Mouse (Mus musculus): ENCODE measurements at regions not wholly inside any gene's neighbourhood (a gene's known extent, or its start where the extent isn't known, plus 50 kb on each side); places are given as distances from the start of the nearest gene placed in this dataset.

- no peak for DNase-seq (ENCODE audit: extremely low spot score in 1 of 2, low spot score in 1 of 2)
These were observed 686.9 kb downstream of the Dhx35 start for GRCm38 (mm10) chr2:159481399-159482080.

GRCm38 (mm10) chr2:159491090-159491489 is 696.5 kb downstream of the Dhx35 start:
- DNase-seq (ENCODE audit: extremely low spot score in 1 of 2, low spot score in 1 of 2), result no peak

GRCm38 (mm10) chr2:159498691-159499090 is 704.1 kb downstream of the Dhx35 start:
- no peak for DNase-seq (ENCODE audit: extremely low spot score in 1 of 2, low spot score in 1 of 2)

GRCm38 (mm10) chr2:159501039-159501438 is 706.4 kb downstream of the Dhx35 start:
- no peak for DNase-seq (ENCODE audit: extremely low spot score in 1 of 2, low spot score in 1 of 2)

GRCm38 (mm10) chr2:159519066-159519465 is 724.5 kb downstream of the Dhx35 start:
- no peak for DNase-seq (ENCODE audit: extremely low spot score in 1 of 2, low spot score in 1 of 2)

- no peak for DNase-seq (ENCODE audit: extremely low spot score in 1 of 2, low spot score in 1 of 2)
These were observed 729.1 kb downstream of the Dhx35 start for GRCm38 (mm10) chr2:159523739-159524138.

GRCm38 (mm10) chr2:159534951-159535350 is 740.3 kb downstream of the Dhx35 start:
- peak in 1 of 2 experiments; percentile 7 for DNase-seq (ENCODE audit: extremely low spot score in 1 of 2, low spot score in 1 of 2)

GRCm38 (mm10) chr2:159539261-159539660 is 744.7 kb downstream of the Dhx35 start:
- DNase-seq (ENCODE audit: extremely low spot score in 1 of 2, low spot score in 1 of 2), result no peak

GRCm38 (mm10) chr2:159557567-159557966 is 763.0 kb downstream of the Dhx35 start:
- DNase-seq (ENCODE audit: extremely low spot score in 1 of 2, low spot score in 1 of 2), result no peak

- no peak for DNase-seq (ENCODE audit: extremely low spot score in 1 of 2, low spot score in 1 of 2)
These were observed 768.7 kb downstream of the Gm826 start for GRCm38 (mm10) chr2:159565255-159565654.

GRCm38 (mm10) chr2:159565921-159566320 is 768.0 kb downstream of the Gm826 start:
- DNase-seq (ENCODE audit: extremely low spot score in 1 of 2, low spot score in 1 of 2), result no peak

- DNase-seq (ENCODE audit: extremely low spot score in 1 of 2, low spot score in 1 of 2), result peak in 1 of 2 experiments; percentile 9
These were observed 767.5 kb downstream of the Gm826 start for GRCm38 (mm10) chr2:159566461-159566860.

- DNase-seq (ENCODE audit: extremely low spot score in 1 of 2, low spot score in 1 of 2), result no peak
These were observed 765.6 kb downstream of the Gm826 start for GRCm38 (mm10) chr2:159568391-159568790.

- DNase-seq (ENCODE audit: extremely low spot score in 1 of 2, low spot score in 1 of 2), result no peak
These were observed 762.1 kb downstream of the Gm826 start for GRCm38 (mm10) chr2:159571862-159572261.

- no peak for DNase-seq (ENCODE audit: extremely low spot score in 1 of 2, low spot score in 1 of 2)
These were observed 758.7 kb downstream of the Gm826 start for GRCm38 (mm10) chr2:159575271-159575670.

- no peak for DNase-seq (ENCODE audit: extremely low spot score in 1 of 2, low spot score in 1 of 2)
These were observed 750.9 kb downstream of the Gm826 start for GRCm38 (mm10) chr2:159583103-159583502.

- no peak for DNase-seq (ENCODE audit: extremely low spot score in 1 of 2, low spot score in 1 of 2)
These were observed 749.3 kb downstream of the Gm826 start for GRCm38 (mm10) chr2:159584641-159585040.

- no peak for DNase-seq (ENCODE audit: extremely low spot score in 1 of 2, low spot score in 1 of 2)
These were observed 747.1 kb downstream of the Gm826 start for GRCm38 (mm10) chr2:159586697-159587473.

GRCm38 (mm10) chr2:159591396-159592124 is 742.4 kb downstream of the Gm826 start:
- DNase-seq (ENCODE audit: extremely low spot score in 1 of 2, low spot score in 1 of 2), result no peak

GRCm38 (mm10) chr2:159592841-159593240 is 741.1 kb downstream of the Gm826 start:
- DNase-seq (ENCODE audit: extremely low spot score in 1 of 2, low spot score in 1 of 2), result no peak

GRCm38 (mm10) chr2:159596285-159596684 is 737.7 kb downstream of the Gm826 start:
- no peak for DNase-seq (ENCODE audit: extremely low spot score in 1 of 2, low spot score in 1 of 2)
